Mouse (Mus musculus) forebrain, embryonic 14.5 days (tissue): ENCODE measurements around the gene Kcns3. TPM values are rescaled to one million over a fixed set of nuclear protein-coding genes. Genes with fewer than 3 reads are reported as not detected.
A peak's percentile ranks its signal among the peaks of the same experiment; 100 is the strongest.

ENCODE experiments used
- ATAC-seq: fragments of 200-750 bp; cut with Nextera tagmentation; 2 replicates; pipeline ENCODE4 v1.8.0; 2017; ENCODE audit warnings: mild to moderate bottlenecking, moderate library complexity
- DNase-seq: peaks from one replicate; pipeline ENCODE4 v3.0.0-alpha.2; 2015; ENCODE audit warnings: low spot score
- H3K27ac ChIP-seq: fragments of 300-500 bp; sonication (generic); 2 replicates; pipeline ENCODE4 v1.5.1; 2014; ENCODE audit warnings: low read depth, mild to moderate bottlenecking, control low read depth, low read length, moderate library complexity
- H3K27me3 ChIP-seq: fragments of 300-500 bp; sonication (generic); replicated peaks from 2 replicates; pipeline ENCODE4 v1.6.1; 2014; ENCODE audit warnings: low read length, control low read depth, mixed read lengths; ENCODE audit not compliant: control insufficient read depth, insufficient read depth
- H3K36me3 ChIP-seq: fragments of 300-500 bp; sonication (generic); 2 replicates; pipeline ENCODE4 v1.6.1; 2014; ENCODE audit warnings: low read length, control low read depth; ENCODE audit not compliant: control insufficient read depth, insufficient read depth
- H3K4me1 ChIP-seq: fragments of 300-500 bp; sonication (generic); 2 replicates; pipeline ENCODE4 v1.6.1; 2014; ENCODE audit warnings: antibody characterized with exemption, low read length, control low read depth; ENCODE audit not compliant: control insufficient read depth, insufficient read depth
- H3K4me2 ChIP-seq: fragments of 300-500 bp; sonication (generic); 2 replicates; pipeline ENCODE4 v1.6.1; 2014; ENCODE audit warnings: mild to moderate bottlenecking, control low read depth, low read length
- H3K4me3 ChIP-seq: fragments of 300-500 bp; sonication (generic); 2 replicates; pipeline ENCODE4 v1.5.1; 2014; ENCODE audit warnings: low read depth, low read length, control low read depth
- H3K9ac ChIP-seq: fragments of 300-500 bp; sonication (generic); 2 replicates; pipeline ENCODE4 v1.6.1; 2014; ENCODE audit warnings: mild to moderate bottlenecking, low read length, control low read depth, moderate library complexity
- H3K9me3 ChIP-seq: fragments of 300-500 bp; sonication (generic); replicated peaks from 2 replicates; pipeline ENCODE4 v1.6.1; 2016; ENCODE audit warnings: low read length, control low read depth, mixed read lengths; ENCODE audit not compliant: control insufficient read depth
- WGBS: fragments of 180-500 bp; shearing (Covaris S2); extraction: QIAGEN DNeasy Blood & Tissue Kit; methylation state at CpG from one replicate; pipeline ENCODE4 v1.1.7; 2014; 5-methylcytosine and 5-hydroxymethylcytosine counted together
- polyA plus RNA-seq: library from polyadenylated mRNA; unstranded; fragments of >200 nt; fragmentation: Nextera tagmentation; extraction: Ambion mirVana; gene quantifications from 2 replicates; pipeline ENCODE4 v1.2.1, GENCODE M21; 2014

Gene Kcns3
- 0.36 and 0.63 TPM in 2 replicates for polyA plus RNA-seq

- Histone ChIP-seq H3K27ac (no peak within 1 kb of the TSS), H3K4me3 (peak within 1 kb of the TSS; percentile 58), H3K9ac (peak within 1 kb of the TSS; percentile 58), H3K36me3 (no peaks in the 10 kb centered on the region), H3K9me3 (no peaks in the 10 kb centered on the region), H3K4me1 (peaks cover 10% of the 10 kb centered on the region; the same call in 1 of the 2 replicates), H3K27me3 (peaks cover 17% of the 10 kb centered on the region), H3K4me2 (peak within 1 kb of the TSS; percentile 99)
- no peak for DNase-seq
- no peak for ATAC-seq
- WGBS = 25% methylated on average over 15 of the region's 15 CpGs
Measured at GRCm38 (mm10) chr12:11151015-11151414, at the start of gene Kcns3. Gene Kcns3 (minus strand): TSS chr12:11151056.

GRCm38 (mm10) chr12:11198551-11198950 lies 47.7 kb upstream of the Kcns3 start:
- Histone ChIP-seq H3K27ac (no peak overlapping the region), H3K4me2 (no peak overlapping the region), H3K27me3 (no peaks in the 10 kb centered on the region), H3K36me3 (no peaks in the 10 kb centered on the region), H3K9ac (no peak overlapping the region), H3K4me3 (no peak overlapping the region), H3K9me3 (no peaks in the 10 kb centered on the region), H3K4me1 (no peaks in the 10 kb centered on the region)
- WGBS = 14% methylated on average over 2 of the region's 2 CpGs
- ATAC-seq (no peak), DNase-seq (no peak)

GRCm38 (mm10) chr12:11198026-11198425 lies 47.2 kb upstream of the Kcns3 start:
- Histone ChIP-seq H3K27ac (no peak overlapping the region), H3K9ac (no peak overlapping the region), H3K9me3 (no peaks in the 10 kb centered on the region), H3K27me3 (no peaks in the 10 kb centered on the region), H3K4me2 (no peak overlapping the region), H3K4me1 (no peaks in the 10 kb centered on the region), H3K4me3 (no peak overlapping the region), H3K36me3 (no peaks in the 10 kb centered on the region)
- DNase-seq = no peak
- WGBS = 2% methylated on average over 4 of the region's 4 CpGs
- peak; percentile 30; the same call in 1 of the 2 replicates for ATAC-seq

- Histone ChIP-seq H3K27ac (no peak overlapping the region), H3K4me3 (no peak overlapping the region), H3K4me1 (no peaks in the 10 kb centered on the region), H3K36me3 (no peaks in the 10 kb centered on the region), H3K27me3 (no peaks in the 10 kb centered on the region), H3K9me3 (no peaks in the 10 kb centered on the region), H3K4me2 (no peak overlapping the region), H3K9ac (no peak overlapping the region)
- 39% methylated on average over 5 of the region's 5 CpGs for WGBS
- DNase-seq = no peak
- 0 out of 2 replicates have a peak, but pooled peaks have one; percentile 2 for ATAC-seq
Measured at GRCm38 (mm10) chr12:11196830-11197229, 46.0 kb upstream of the Kcns3 start.

- H3K9ac ChIP-seq = no peak overlapping the region
- ATAC-seq = peak; percentile 89
- WGBS = 9% methylated on average over 18 of the region's 19 CpGs
- no peak overlapping the region for H3K4me3 ChIP-seq
- peak; percentile 50 for DNase-seq
- no peaks in the 10 kb centered on the region for H3K27me3 ChIP-seq
- H3K4me2 ChIP-seq = peak overlapping the region; percentile 37
- no peak overlapping the region for H3K27ac ChIP-seq
- no peaks in the 10 kb centered on the region for H3K36me3 ChIP-seq
- H3K9me3 ChIP-seq = no peaks in the 10 kb centered on the region
- H3K4me1 ChIP-seq = no peaks in the 10 kb centered on the region
Measured at GRCm38 (mm10) chr12:11196142-11196597, 45.3 kb upstream of the Kcns3 start.

GRCm38 (mm10) chr12:11195031-11195430 lies 44.2 kb upstream of the Kcns3 start:
- WGBS = 96% methylated on average over 1 of the region's 1 CpGs
- H3K27ac ChIP-seq = no peak overlapping the region
- no peaks in the 10 kb centered on the region for H3K36me3 ChIP-seq
- no peaks in the 10 kb centered on the region for H3K4me1 ChIP-seq
- no peak overlapping the region for H3K4me2 ChIP-seq
- H3K9ac ChIP-seq = no peak overlapping the region
- H3K27me3 ChIP-seq = no peaks in the 10 kb centered on the region
- H3K4me3 ChIP-seq = no peak overlapping the region
- H3K9me3 ChIP-seq = no peaks in the 10 kb centered on the region
- DNase-seq (no peak), ATAC-seq (no peak)

GRCm38 (mm10) chr12:11178486-11179154 lies 27.8 kb upstream of the Kcns3 start:
- Histone ChIP-seq H3K4me2 (peak overlapping the region; percentile 28), H3K4me3 (no peak overlapping the region), H3K4me1 (no peaks in the 10 kb centered on the region), H3K9me3 (no peaks in the 10 kb centered on the region), H3K9ac (no peak overlapping the region), H3K27ac (no peak overlapping the region), H3K27me3 (no peaks in the 10 kb centered on the region), H3K36me3 (no peaks in the 10 kb centered on the region)
- WGBS = 25% methylated on average over 11 of the region's 11 CpGs
- ATAC-seq (peak; percentile 98), DNase-seq (peak; percentile 96)

GRCm38 (mm10) chr12:11177408-11178394 lies 26.8 kb upstream of the Kcns3 start:
- no peaks in the 10 kb centered on the region for H3K4me1 ChIP-seq
- H3K27me3 ChIP-seq = no peaks in the 10 kb centered on the region
- H3K4me3 ChIP-seq = no peak overlapping the region
- no peaks in the 10 kb centered on the region for H3K9me3 ChIP-seq
- WGBS = 62% methylated on average over 5 of the region's 5 CpGs
- no peak overlapping the region for H3K4me2 ChIP-seq
- DNase-seq (no peak), ATAC-seq (no peak)
- H3K9ac ChIP-seq = no peak overlapping the region
- no peak overlapping the region for H3K27ac ChIP-seq
- no peaks in the 10 kb centered on the region for H3K36me3 ChIP-seq
